Mouse (Mus musculus) kidney, adult 2 months (tissue): ENCODE measurements around the gene Brca1. TPM values are rescaled to one million over a fixed set of nuclear protein-coding genes. Genes with fewer than 3 reads are reported as not detected.
A peak's percentile ranks its signal among the peaks of the same experiment; 100 is the strongest.
"Not testable (repeated sequence)": the region's sequence is repeated elsewhere in the genome, so short reads cannot be mapped to it uniquely, and the experiment has no call there.

ENCODE experiments used
- DNase-seq: peaks from one replicate; pipeline ENCODE4 v3.0.0; 2021
- H3K27ac ChIP-seq: fragments of 200-500 bp; 2 replicates; pipeline ENCODE4 v1.5.1; 2012; ENCODE audit warnings: low read depth, low read length, control low read depth, inconsistent platforms; ENCODE audit not compliant: insufficient read depth
- H3K27me3 ChIP-seq: fragments of 200-500 bp; replicated peaks from 2 replicates; pipeline ENCODE4 v1.6.1; 2012; ENCODE audit warnings: mild to moderate bottlenecking, moderate library complexity, low read length, inconsistent platforms; ENCODE audit not compliant: control insufficient read depth, insufficient read depth
- H3K36me3 ChIP-seq: fragments of 200-500 bp; 2 replicates; pipeline ENCODE4 v1.6.1; 2012; ENCODE audit warnings: mild to moderate bottlenecking, moderate library complexity, low read length, inconsistent platforms; ENCODE audit not compliant: control insufficient read depth, insufficient read depth
- H3K4me1 ChIP-seq: fragments of 200-500 bp; 2 replicates; pipeline ENCODE4 v1.6.1; 2011; ENCODE audit warnings: low read length; ENCODE audit not compliant: control insufficient read depth, insufficient read depth
- H3K4me3 ChIP-seq: fragments of 200-500 bp; 2 replicates; pipeline ENCODE4 v1.5.1; 2011; ENCODE audit warnings: mild to moderate bottlenecking, low read depth, low read length, control low read depth; ENCODE audit not compliant: insufficient read depth
- CTCF ChIP-seq: fragments of 200-500 bp; conservative IDR thresholded peaks from 2 replicates; pipeline ENCODE4 v1.5.1; 2011; ENCODE audit warnings: low read depth, mild to moderate bottlenecking, control low read depth, low read length, moderate library complexity, mixed read lengths; ENCODE audit not compliant: insufficient read depth, insufficient read length
- POLR2A ChIP-seq: fragments of 200-500 bp; IDR thresholded peaks from one replicate; pipeline ENCODE4 v1.6.1; 2011; ENCODE audit warnings: low read depth, low read length, control low read depth
- WGBS: fragments of 180-500 bp; shearing (Covaris S2); methylation state at CpG from one replicate; pipeline ENCODE4 v1.1.7; 2018; 5-methylcytosine and 5-hydroxymethylcytosine counted together
- polyA plus RNA-seq: library from polyadenylated mRNA; depleted of rRNA; stranded (reverse); fragments of >200 nt; gene quantifications from 2 replicates; pipeline ENCODE4 v1.2.3, GENCODE M21; 2012; rRNA removed

Gene Brca1
- 0.12 and 0.16 TPM in 2 replicates for polyA plus RNA-seq

GRCm38 (mm10) chr11:101551751-101552475 is at the start of gene Brca1, which contains the start of gene Nbr1:
Brca1 (minus strand) TSS chr11:101551955.
Nbr1 (plus strand) TSS chr11:101552149.
- WGBS = under 1% methylated on average over 43 of the region's 43 CpGs
- DNase-seq = peak; percentile 95
- H3K36me3 ChIP-seq = no peaks in the 10 kb centered on the region; the same call in 1 of the 2 replicates
- peak within 1 kb of the TSS; percentile 100 for H3K27ac ChIP-seq
- peak within 1 kb of the TSS; percentile 92 for H3K4me3 ChIP-seq
- no peaks in the 10 kb centered on the region for H3K27me3 ChIP-seq
- H3K4me1 ChIP-seq = no peaks in the 10 kb centered on the region; the same call in 1 of the 2 replicates
- TF ChIP-seq POLR2A (no peak), CTCF (no peak)

- Histone ChIP-seq H3K27ac (no peak within 1 kb of the TSS), H3K4me3 (no peak within 1 kb of the TSS), H3K4me1 (no peaks in the 10 kb centered on the region), H3K27me3 (no peaks in the 10 kb centered on the region), H3K36me3 (no peaks in the 10 kb centered on the region)
- no peak for DNase-seq
- WGBS = 80% methylated on average over 6 of the region's 6 CpGs
- TF ChIP-seq CTCF (no peak), POLR2A (no peak)
These were observed 47.4 kb upstream of the Brca1 start, which contains the start of gene Gm11634 for GRCm38 (mm10) chr11:101599156-101599555. Gm11634 (minus strand) TSS chr11:101599256.

- H3K36me3 ChIP-seq = peaks cover 7% of the 10 kb centered on the region; the same call in 1 of the 2 replicates
- H3K4me3 ChIP-seq = no peak overlapping the region
- H3K27ac ChIP-seq = peak overlapping the region; percentile 59
- H3K27me3 ChIP-seq = no peaks in the 10 kb centered on the region
- no peak for DNase-seq
- H3K4me1 ChIP-seq = peaks cover 22% of the 10 kb centered on the region
- no peak for TF ChIP-seq POLR2A
- TF ChIP-seq CTCF = no peak
- WGBS = 65% methylated on average over 12 of the region's 12 CpGs
These were observed 38.4 kb upstream of the Brca1 start for GRCm38 (mm10) chr11:101589989-101590624.

- Histone ChIP-seq H3K36me3 (peaks cover 7% of the 10 kb centered on the region; the same call in 1 of the 2 replicates), H3K27ac (peak overlapping the region; percentile 70), H3K4me3 (no peak overlapping the region), H3K27me3 (no peaks in the 10 kb centered on the region), H3K4me1 (peaks cover 22% of the 10 kb centered on the region)
- peak; percentile 93 for DNase-seq
- WGBS = 16% methylated on average over 5 of the region's 5 CpGs
- TF ChIP-seq POLR2A (no peak), CTCF (peak; percentile 81)
These were observed 37.7 kb upstream of the Brca1 start for GRCm38 (mm10) chr11:101589444-101589843.

- TF ChIP-seq POLR2A (no peak), CTCF (no peak)
- WGBS = 72% methylated on average over 7 of the region's 7 CpGs
- no peak overlapping the region for H3K4me3 ChIP-seq
- no peaks in the 10 kb centered on the region for H3K27me3 ChIP-seq
- H3K27ac ChIP-seq = peak overlapping the region; percentile 70
- peaks cover 20% of the 10 kb centered on the region for H3K4me1 ChIP-seq
- DNase-seq = peak; percentile 59
- H3K36me3 ChIP-seq = peaks cover 7% of the 10 kb centered on the region; the same call in 1 of the 2 replicates
These were observed 37.1 kb upstream of the Brca1 start for GRCm38 (mm10) chr11:101588868-101589267.

- TF ChIP-seq POLR2A (no peak), CTCF (no peak)
- WGBS = 77% methylated on average over 10 of the region's 10 CpGs
- H3K27me3 ChIP-seq = no peaks in the 10 kb centered on the region
- peak; percentile 44 for DNase-seq
- H3K27ac ChIP-seq = peak overlapping the region; percentile 84
- peaks cover 13% of the 10 kb centered on the region for H3K4me1 ChIP-seq
- peaks cover 7% of the 10 kb centered on the region; the same call in 1 of the 2 replicates for H3K36me3 ChIP-seq
- H3K4me3 ChIP-seq = no peak overlapping the region
These were observed 35.9 kb upstream of the Brca1 start for GRCm38 (mm10) chr11:101587676-101588075.

- no peak for DNase-seq
- H3K4me1 ChIP-seq = peaks cover 20% of the 10 kb centered on the region
- 60% methylated on average over 4 of the region's 4 CpGs for WGBS
- no peaks in the 10 kb centered on the region for H3K27me3 ChIP-seq
- H3K4me3 ChIP-seq = no peak overlapping the region
- TF ChIP-seq POLR2A = no peak
- TF ChIP-seq CTCF = no peak
- peaks cover 4% of the 10 kb centered on the region; the same call in 1 of the 2 replicates for H3K36me3 ChIP-seq
- H3K27ac ChIP-seq = peak overlapping the region; percentile 34; the same call in 1 of the 2 replicates
These were observed 34.0 kb upstream of the Brca1 start for GRCm38 (mm10) chr11:101585805-101586204.

GRCm38 (mm10) chr11:101585031-101585430 is 33.3 kb upstream of the Brca1 start:
- 83% methylated on average over 1 of the region's 1 CpGs for WGBS
- H3K36me3 ChIP-seq, H3K27me3 ChIP-seq, H3K4me3 ChIP-seq: not testable (repeated sequence)
- peak overlapping the region; percentile 68 for H3K27ac ChIP-seq
- peak; percentile 84 for DNase-seq
- peaks cover 24% of the 10 kb centered on the region for H3K4me1 ChIP-seq
